Mouse (Mus musculus) naive thymus-derived CD4-positive, alpha-beta T cell, adult 5 months (primary cell): Measurements from ENCODE around the gene Anapc11. TPM values are rescaled to one million over a fixed set of nuclear protein-coding genes. Genes with fewer than 3 reads are reported as not detected.

Experiments
- polyA plus RNA-seq: library from polyadenylated mRNA; unstranded; fragments of 100-300 nt; shearing (Covaris generic); gene quantifications from one replicate; pipeline ENCODE4 v1.2.1, GENCODE M21; 2017

Anapc11 gene
- polyA plus RNA-seq = 79.1 TPM

GRCm38 (mm10) chr11:120598283-120598989, at the start of gene Anapc11, which contains the start of gene Alyref:
Gene Anapc11 (plus strand): TSS chr11:120598421.
Gene Alyref (minus strand): TSS chr11:120598365.

GRCm38 (mm10) chr11:120549168-120549945, 48.9 kb upstream of the Anapc11 start, which contains the start of gene Mcrip1:
Gene Mcrip1 (minus strand): TSS chr11:120549727.

GRCm38 (mm10) chr11:120550810-120551440, 47.3 kb upstream of the Anapc11 start, which contains the start of gene Ppp1r27:
Gene Ppp1r27 (minus strand): TSS chr11:120551132.

GRCm38 (mm10) chr11:120572752-120573584, 25.3 kb upstream of the Anapc11 start, which contains the start of gene P4hb:
Gene P4hb (minus strand): TSS chr11:120573253.

GRCm38 (mm10) chr11:120581490-120582267, 16.5 kb upstream of the Anapc11 start, which contains the start of gene Arhgdia:
Gene Arhgdia (minus strand): TSS chr11:120581624.

GRCm38 (mm10) chr11:120608241-120609034, 10.2 kb downstream of the Anapc11 start, which contains the start of gene Npb:
Gene Npb (plus strand): TSS chr11:120608477.

GRCm38 (mm10) chr11:120617519-120618112, 19.4 kb downstream of the Anapc11 start, which contains the start of gene Pcyt2:
Gene Pcyt2 (minus strand): TSS chr11:120617936.

GRCm38 (mm10) chr11:120625152-120625775, 27.0 kb downstream of the Anapc11 start, which contains the start of gene Sirt7:
Gene Sirt7 (minus strand): TSS chr11:120625240.

GRCm38 (mm10) chr11:120633520-120634343, 35.5 kb downstream of the Anapc11 start, which contains the start of gene Mafg:
Gene Mafg (minus strand): TSS chr11:120633600.

GRCm38 (mm10) chr11:120643601-120643987, 45.4 kb downstream of the Anapc11 start, which contains the start of gene Pycr1:
Gene Pycr1 (minus strand): TSS chr11:120643769.

GRCm38 (mm10) chr11:120648001-120648476, 49.8 kb downstream of the Anapc11 start, which contains the start of gene Myadml2:
Gene Myadml2 (minus strand): TSS chr11:120648158.

Other genes starting within 250 kb of the Anapc11 start
- 1,734 TPM for gene Actg1, start 249.9 kb upstream of the Anapc11 start, polyA plus RNA-seq
- gene Fscn2, start 236.9 kb upstream of the Anapc11 start, polyA plus RNA-seq = not detected
- 24.8 TPM for gene Faap100, start 219.7 kb upstream of the Anapc11 start, polyA plus RNA-seq
- 56.3 TPM for gene Nploc4, start 160.7 kb upstream of the Anapc11 start, polyA plus RNA-seq
- gene Tspan10, start 155.8 kb upstream of the Anapc11 start, polyA plus RNA-seq = not detected
- gene Pde6g, start 144.9 kb upstream of the Anapc11 start, polyA plus RNA-seq = 0.19 TPM
- 2.3 TPM for gene Oxld1, start 140.4 kb upstream of the Anapc11 start, polyA plus RNA-seq
- 24.3 TPM for gene Ccdc137, start 140.3 kb upstream of the Anapc11 start, polyA plus RNA-seq
- gene Arl16, start 130.8 kb upstream of the Anapc11 start, polyA plus RNA-seq = 11.5 TPM
- 43.3 TPM for gene Mrpl12, start 113.8 kb upstream of the Anapc11 start, polyA plus RNA-seq
- gene Slc25a10, start 106.6 kb upstream of the Anapc11 start, polyA plus RNA-seq = 6.9 TPM
- gene Gcgr, start 67.7 kb upstream of the Anapc11 start, polyA plus RNA-seq = not detected
- gene Mcrip1, start 48.7 kb upstream of the Anapc11 start, polyA plus RNA-seq = 80.5 TPM
- gene Ppp1r27, start 47.3 kb upstream of the Anapc11 start, polyA plus RNA-seq = not detected
- 187 TPM for gene P4hb, start 25.2 kb upstream of the Anapc11 start, polyA plus RNA-seq
- gene Arhgdia, start 16.8 kb upstream of the Anapc11 start, polyA plus RNA-seq = 668 TPM
- gene Alyref, start 56 bp upstream of the Anapc11 start, polyA plus RNA-seq = 272 TPM
- gene Npb, start 10.1 kb downstream of the Anapc11 start, polyA plus RNA-seq = not detected
- 242 TPM for gene Pcyt2, start 19.5 kb downstream of the Anapc11 start, polyA plus RNA-seq
- 190 TPM for gene Sirt7, start 26.8 kb downstream of the Anapc11 start, polyA plus RNA-seq
- gene Mafg, start 35.2 kb downstream of the Anapc11 start, polyA plus RNA-seq = 23.3 TPM
- gene Pycr1, start 45.3 kb downstream of the Anapc11 start, polyA plus RNA-seq = 1.1 TPM
- gene Myadml2, start 49.7 kb downstream of the Anapc11 start, polyA plus RNA-seq = not detected
- not detected for gene Notum, start 62.8 kb downstream of the Anapc11 start, polyA plus RNA-seq
- 141 TPM for gene Aspscr1, start 74.6 kb downstream of the Anapc11 start, polyA plus RNA-seq
- 77.0 TPM for gene Cenpx, start 115.3 kb downstream of the Anapc11 start, polyA plus RNA-seq
- gene Lrrc45, start 115.5 kb downstream of the Anapc11 start, polyA plus RNA-seq = 69.5 TPM
- gene Rac3, start 123.0 kb downstream of the Anapc11 start, polyA plus RNA-seq = 1.1 TPM
- 0.66 TPM for gene Dcxr, start 128.9 kb downstream of the Anapc11 start, polyA plus RNA-seq
- gene Cbr2, start 133.7 kb downstream of the Anapc11 start, polyA plus RNA-seq = not detected
- gene Hmga1b, start 164.4 kb downstream of the Anapc11 start, polyA plus RNA-seq = 1.0 TPM
- gene Rfng, start 185.8 kb downstream of the Anapc11 start, polyA plus RNA-seq = 32.5 TPM
- gene Gps1, start 185.9 kb downstream of the Anapc11 start, polyA plus RNA-seq = 115 TPM
- 58.8 TPM for gene Dus1l, start 198.0 kb downstream of the Anapc11 start, polyA plus RNA-seq
- gene Fasn, start 226.1 kb downstream of the Anapc11 start, polyA plus RNA-seq = 55.3 TPM